Mouse (Mus musculus): Measurements from ENCODE around the gene Clk1.

GRCm38 (mm10) chr1:58392268-58392651, 31.6 kb downstream of the Clk1 start:
- TF ChIP-seq CTCF (IDR thresholded peaks at IDR 0.05; ENCODE audit: borderline replicate concordance, insufficient read depth, low read depth, low read length) (no peak), POLR2A (IDR thresholded peaks at IDR 0.05; ENCODE audit: borderline replicate concordance, insufficient read depth, low read length) (no peak)
